ENCODE assay signal across 22 mouse cellular contexts in the genomic region with DNA sequence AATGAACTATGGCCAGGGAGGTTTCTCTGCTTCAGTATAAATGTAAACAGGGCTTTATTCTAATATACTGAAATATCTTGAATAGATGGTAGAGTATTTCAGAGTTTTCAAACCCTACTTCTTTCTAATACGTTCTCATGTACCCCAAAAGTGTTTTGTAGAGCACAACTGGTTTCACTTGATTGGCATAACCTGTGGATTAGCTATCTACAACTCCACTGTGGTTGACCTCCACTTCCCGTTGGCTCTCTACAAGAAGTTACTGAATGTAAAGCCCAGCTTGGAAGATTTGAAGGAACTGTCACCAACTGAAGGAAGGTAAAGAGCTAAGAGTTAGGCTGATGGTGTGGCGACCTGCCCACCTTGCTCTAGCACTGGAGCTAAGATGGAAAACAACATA. TPM values are rescaled to one million over a fixed set of nuclear protein-coding genes. Genes with fewer than 3 reads are reported as not detected.
DNase-seq lines count a peak whose midpoint lies in the region; ATAC-seq lines count a peak whose summit lies in the region.
"Had no signal": no experiment of that assay in that cellular context is flagged by ENCODE, and none has a peak within 500 bp of the region (broad histone marks: within the 10 kb centered on the region; RNA-seq: fewer than 3 reads in every experiment).

No protein-coding gene starts in this region.

- no peak overlapping the region for H3K9ac ChIP-seq in intestine, embryonic 16.5 days (ENCODE audit: low read depth, low read length)
- H3K9ac ChIP-seq: embryonic facial prominence, embryonic 12.5 days; forebrain, embryonic 13.5 days; forebrain, embryonic 15.5 days; forebrain, postnatal 0 days had no signal

- WGBS in intestine, embryonic 16.5 days, result 89% methylated on average over 3 of the region's 3 CpGs

- peaks cover 33% of the 10 kb centered on the region for H3K36me3 ChIP-seq in megakaryocyte, embryonic 14.5 days (replicated peaks; ENCODE audit: low read length)
- H3K36me3 ChIP-seq in intestine, embryonic 16.5 days (ENCODE audit: control insufficient read depth, insufficient read depth, low read length), result no peaks in the 10 kb centered on the region

- no peak for ATAC-seq in megakaryocyte, adult 5-6 weeks (ENCODE audit: poor library complexity, severe bottlenecking)
- ATAC-seq in megakaryocyte progenitor cell, adult 5-6 weeks (replicated peaks; ENCODE audit: poor library complexity), result peak; percentile 65
- no peak for ATAC-seq in intestine, embryonic 16.5 days
- ATAC-seq: forebrain, embryonic 13.5 days; forebrain, embryonic 15.5 days; forebrain, postnatal 0 days had no signal

- H3K4me2 ChIP-seq in intestine, embryonic 16.5 days (ENCODE audit: low read depth, low read length), result no peak overlapping the region
- H3K4me2 ChIP-seq: embryonic facial prominence, embryonic 12.5 days; forebrain, embryonic 13.5 days; forebrain, embryonic 15.5 days had no signal

- DNase-seq in MEL-GATA-1-ER (ENCODE audit: extremely low read depth, low read depth), result peak; percentile 28
- no peak for DNase-seq in frontal cortex, postnatal 36 days (ENCODE audit: low spot score in 2 of 2)
- no peak for DNase-seq in ovary, postnatal 36 days (ENCODE audit: low spot score)
- DNase-seq: adrenal gland, adult 2 months; adrenal gland, postnatal 10 days; adrenal gland, postnatal 25 days; B cell, adult 2 months; cerebellum, adult 11 months; cerebellum, adult 18-20 months; cerebellum, adult 8-10 months; cerebellum, adult 9-11 months; cerebellum, postnatal 14 days; cerebellum, postnatal 36 days; forebrain, postnatal 0 days had no signal

- H3K27ac ChIP-seq in intestine, embryonic 16.5 days (ENCODE audit: low read length), result no peak overlapping the region
- H3K27ac ChIP-seq: embryonic facial prominence, embryonic 10.5 days; embryonic facial prominence, embryonic 12.5 days; forebrain, embryonic 13.5 days; forebrain, embryonic 15.5 days had no signal

- H3K4me3 ChIP-seq in megakaryocyte, embryonic 14.5 days (replicated peaks), result peak overlapping the region; percentile 47
- no peak overlapping the region for H3K4me3 ChIP-seq in intestine, embryonic 16.5 days (ENCODE audit: low read length)
- H3K4me3 ChIP-seq: embryonic facial prominence, embryonic 10.5 days; embryonic facial prominence, embryonic 12.5 days; forebrain, embryonic 13.5 days; forebrain, embryonic 15.5 days had no signal

- peaks cover 26% of the 10 kb centered on the region for H3K4me1 ChIP-seq in megakaryocyte, embryonic 14.5 days
- H3K4me1 ChIP-seq in intestine, embryonic 16.5 days (ENCODE audit: control insufficient read depth, insufficient read depth, low read length), result no peaks in the 10 kb centered on the region
- H3K4me1 ChIP-seq: embryonic facial prominence, embryonic 10.5 days; embryonic facial prominence, embryonic 12.5 days; forebrain, embryonic 13.5 days; forebrain, embryonic 15.5 days had no signal

- no peaks in the 10 kb centered on the region for H3K9me3 ChIP-seq in megakaryocyte, embryonic 14.5 days
- H3K9me3 ChIP-seq in intestine, embryonic 16.5 days (ENCODE audit: control insufficient read depth, low read length), result no peaks in the 10 kb centered on the region
- H3K9me3 ChIP-seq: embryonic facial prominence, embryonic 10.5 days; embryonic facial prominence, embryonic 12.5 days; forebrain, embryonic 13.5 days; forebrain, embryonic 15.5 days had no signal

- no peaks in the 10 kb centered on the region for H3K27me3 ChIP-seq in megakaryocyte, embryonic 14.5 days (replicated peaks)
- no peaks in the 10 kb centered on the region for H3K27me3 ChIP-seq in intestine, embryonic 16.5 days (replicated peaks; ENCODE audit: control insufficient read depth, insufficient read depth, low read length)
- H3K27me3 ChIP-seq: embryonic facial prominence, embryonic 12.5 days; forebrain, embryonic 15.5 days had no signal

RNA-seq across cellular contexts. Expression of a gene that starts 17.0 kb away (rescaled TPM):
- not detected in 2 replicates for polyA plus RNA-seq in megakaryocyte, embryonic 14.5 days (2012; ENCODE audit: insufficient read depth, low replicate concordance)
- not detected in 2 replicates for total RNA-seq in megakaryocyte, adult 5-6 weeks (2015)
- not detected in 2 replicates for total RNA-seq in megakaryocyte, adult 5-6 weeks (2017)
- total RNA-seq in megakaryocyte progenitor cell, adult 5-6 weeks (2015), result not detected in 2 replicates
- total RNA-seq in megakaryocyte progenitor cell, adult 5-6 weeks (2017), result not detected in 2 replicates
- 10.6 and 11.1 TPM in 2 replicates for polyA plus RNA-seq in intestine, embryonic 16.5 days (2015; fragmentation: Nextera tagmentation; extraction: Ambion mirVana)

RNA-seq across cellular contexts. Expression of a gene that starts 58.7 kb away (rescaled TPM):
- polyA plus RNA-seq in megakaryocyte, embryonic 14.5 days (2012; ENCODE audit: insufficient read depth, low replicate concordance), result 0.39 and 1.00 TPM in 2 replicates
- total RNA-seq in megakaryocyte, adult 5-6 weeks (2015), result 6.6 and 7.4 TPM in 2 replicates
- total RNA-seq in megakaryocyte, adult 5-6 weeks (2017), result 10.4 and 17.5 TPM in 2 replicates
- 2.6 and 5.2 TPM in 2 replicates for total RNA-seq in megakaryocyte progenitor cell, adult 5-6 weeks (2015)
- 4.8 and 6.8 TPM in 2 replicates for total RNA-seq in megakaryocyte progenitor cell, adult 5-6 weeks (2017)
- 13.4 and 13.8 TPM in 2 replicates for polyA plus RNA-seq in intestine, embryonic 16.5 days (2015; fragmentation: Nextera tagmentation; extraction: Ambion mirVana)
